Mouse (Mus musculus) limb, embryonic 13.5 days (tissue): Measurements from ENCODE around the gene Krt15. TPM values are rescaled to one million over a fixed set of nuclear protein-coding genes. Genes with fewer than 3 reads are reported as not detected.

Experiments used
- ATAC-seq: fragments of 200-750 bp; cut with Nextera tagmentation; 2 replicates; pipeline ENCODE4 v1.8.0; 2017; ENCODE audit warnings: low read depth, moderate number of reproducible peaks, moderate TSS enrichment; ENCODE audit not compliant: low FRiP score
- H3K27ac ChIP-seq: fragments of 300-500 bp; sonication (generic); 2 replicates; pipeline ENCODE4 v1.5.1; 2015; ENCODE audit warnings: inconsistent platforms, mild to moderate bottlenecking, moderate library complexity
- H3K27me3 ChIP-seq: fragments of 300-500 bp; sonication (generic); 2 replicates; pipeline ENCODE4 v1.6.1; 2015; ENCODE audit warnings: mild to moderate bottlenecking, inconsistent platforms
- H3K36me3 ChIP-seq: fragments of 300-500 bp; sonication (generic); 2 replicates; pipeline ENCODE4 v1.6.1; 2015; ENCODE audit warnings: inconsistent platforms, mild to moderate bottlenecking, moderate library complexity
- H3K4me1 ChIP-seq: fragments of 300-500 bp; sonication (generic); 2 replicates; pipeline ENCODE4 v1.6.1; 2015; ENCODE audit warnings: inconsistent platforms
- H3K4me2 ChIP-seq: fragments of 300-500 bp; sonication (generic); replicated peaks from 2 replicates; pipeline ENCODE4 v1.6.1; 2015; ENCODE audit warnings: inconsistent platforms, mild to moderate bottlenecking, moderate library complexity
- H3K4me3 ChIP-seq: fragments of 300-500 bp; sonication (generic); 2 replicates; pipeline ENCODE4 v1.5.1; 2015; ENCODE audit warnings: moderate library complexity, mild to moderate bottlenecking, inconsistent platforms
- H3K9ac ChIP-seq: fragments of 300-500 bp; sonication (generic); 2 replicates; pipeline ENCODE4 v1.6.1; 2015; ENCODE audit warnings: mild to moderate bottlenecking, inconsistent platforms
- H3K9me3 ChIP-seq: fragments of 300-500 bp; sonication (generic); 2 replicates; pipeline ENCODE4 v1.6.1; 2016; ENCODE audit warnings: inconsistent platforms
- WGBS: fragments of 180-500 bp; shearing (Covaris S2); methylation state at CpG from one replicate; pipeline ENCODE4 v1.1.7; 2015; 5-methylcytosine and 5-hydroxymethylcytosine counted together
- polyA plus RNA-seq: library from polyadenylated mRNA; unstranded; fragments of >200 nt; fragmentation: Nextera tagmentation; extraction: Ambion mirVana; gene quantifications from 2 replicates; pipeline ENCODE4 v1.2.1, GENCODE M21; 2015

The Krt15 gene
- polyA plus RNA-seq: 151 and 172 TPM in 2 replicates

DNA sequence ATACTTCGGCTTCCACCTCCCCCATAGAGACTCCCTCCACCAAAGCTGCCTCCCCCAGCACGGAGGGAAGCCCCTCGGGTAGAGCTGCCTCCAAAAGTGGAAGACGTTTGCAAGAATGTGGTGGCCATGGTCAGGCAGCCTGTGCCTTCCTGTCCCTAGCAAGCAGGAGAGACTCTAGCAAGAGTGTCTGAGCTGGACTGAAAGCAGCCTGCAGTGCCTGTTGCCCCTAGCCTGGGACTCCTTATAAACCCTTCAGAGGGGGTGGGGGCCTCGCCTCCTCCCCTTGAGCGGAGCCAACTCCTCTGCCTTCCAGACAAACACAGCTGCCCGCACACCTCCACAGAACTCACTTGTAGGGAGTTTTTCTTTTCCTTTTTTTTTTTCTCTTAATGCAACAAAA, at the start of gene Krt15:
Gene Krt15 (minus strand): TSS at position 198 of the 400 bp plus-strand sequence.
- H3K4me2 ChIP-seq: peak within 1 kb of the TSS; percentile 30
- H3K4me1 ChIP-seq: peaks cover 33% of the 10 kb centered on the region
- ATAC-seq: no peak
- no peaks in the 10 kb centered on the region for H3K9me3 ChIP-seq
- H3K9ac ChIP-seq: no peak within 1 kb of the TSS
- H3K4me3 ChIP-seq: peak within 1 kb of the TSS; percentile 17
- WGBS: 51% methylated on average over 7 of the region's 7 CpGs
- H3K27me3 ChIP-seq: no peaks in the 10 kb centered on the region
- H3K27ac ChIP-seq: no peak within 1 kb of the TSS
- no peaks in the 10 kb centered on the region for H3K36me3 ChIP-seq

DNA sequence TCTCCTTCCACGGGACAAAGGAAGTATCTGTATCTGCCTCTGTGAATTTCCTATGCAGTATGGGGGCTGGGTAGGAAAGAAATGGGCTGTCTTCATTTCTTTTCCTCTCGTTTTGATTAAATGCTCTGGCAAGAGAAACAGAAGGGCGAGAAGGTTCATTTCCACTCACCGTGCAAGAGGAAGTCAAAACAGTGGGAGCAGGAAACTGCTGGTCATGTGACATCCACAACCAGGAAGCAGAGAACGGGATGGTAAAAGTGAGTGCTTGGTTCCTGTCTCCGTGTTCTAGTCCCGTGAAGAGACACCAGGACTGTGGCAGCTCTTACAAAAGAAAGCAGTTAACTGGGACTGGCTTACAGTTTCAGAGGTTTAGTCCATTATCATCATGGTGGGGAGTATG, 46.0 kb upstream of the Krt15 start:
- Histone ChIP-seq H3K4me2 (no peak overlapping the region), H3K36me3 (no peaks in the 10 kb centered on the region), H3K4me1 (no peaks in the 10 kb centered on the region), H3K9me3 (no peaks in the 10 kb centered on the region), H3K27ac (no peak overlapping the region), H3K27me3 (no peaks in the 10 kb centered on the region), H3K9ac (no peak overlapping the region), H3K4me3 (no peak overlapping the region)
- no peak for ATAC-seq
- 78% methylated on average over 7 of the region's 7 CpGs for WGBS

DNA sequence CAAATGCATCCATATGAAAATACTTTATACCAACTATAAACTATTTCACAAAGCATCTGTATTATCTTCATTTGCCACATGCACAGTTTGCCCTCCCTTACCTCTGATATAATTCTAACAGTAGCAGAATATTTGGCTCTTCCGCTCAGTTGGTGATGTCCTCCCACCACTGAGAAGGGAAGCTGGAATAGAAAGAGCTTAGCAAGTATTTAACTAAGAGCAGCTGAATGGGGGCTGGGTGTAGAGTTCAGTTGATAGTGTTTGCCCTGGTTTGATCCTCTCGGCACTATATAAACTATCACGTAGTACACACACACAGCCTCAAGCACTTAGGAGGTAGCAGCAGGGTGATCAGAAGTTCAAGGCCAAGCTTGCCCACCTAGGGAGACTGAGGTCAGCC, 43.5 kb upstream of the Krt15 start:
- Histone ChIP-seq H3K36me3 (no peaks in the 10 kb centered on the region), H3K27ac (no peak overlapping the region), H3K27me3 (no peaks in the 10 kb centered on the region), H3K4me1 (no peaks in the 10 kb centered on the region), H3K9ac (no peak overlapping the region), H3K9me3 (no peaks in the 10 kb centered on the region), H3K4me2 (no peak overlapping the region), H3K4me3 (no peak overlapping the region)
- WGBS: 70% methylated on average over 3 of the region's 3 CpGs
- no peak for ATAC-seq

DNA sequence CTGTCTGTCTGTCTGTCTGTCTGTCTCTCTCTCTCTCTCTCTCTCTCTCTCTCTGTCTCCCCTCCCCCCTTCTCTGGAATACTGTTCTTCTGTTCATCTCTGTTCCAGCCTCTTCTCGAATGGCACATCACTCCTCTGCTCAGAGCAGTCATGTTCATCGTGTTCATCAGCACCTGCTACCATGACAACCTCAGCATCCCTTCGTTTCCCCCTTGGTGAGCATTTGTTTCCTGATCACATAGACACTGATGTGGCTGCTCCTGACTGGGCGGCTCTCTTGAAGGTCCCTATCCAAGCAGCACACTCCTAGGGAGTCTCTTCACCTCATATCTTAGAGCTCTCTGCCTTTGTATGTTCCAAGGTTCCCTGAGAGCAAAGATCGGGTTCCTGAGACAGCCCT, 42.6 kb upstream of the Krt15 start:
- Histone ChIP-seq H3K4me2 (no peak overlapping the region), H3K9ac (no peak overlapping the region), H3K36me3 (no peaks in the 10 kb centered on the region), H3K27me3 (no peaks in the 10 kb centered on the region), H3K4me1 (no peaks in the 10 kb centered on the region), H3K27ac (no peak overlapping the region), H3K9me3 (no peaks in the 10 kb centered on the region), H3K4me3 (no peak overlapping the region)
- no peak for ATAC-seq
- WGBS: 83% methylated on average over 5 of the region's 5 CpGs

DNA sequence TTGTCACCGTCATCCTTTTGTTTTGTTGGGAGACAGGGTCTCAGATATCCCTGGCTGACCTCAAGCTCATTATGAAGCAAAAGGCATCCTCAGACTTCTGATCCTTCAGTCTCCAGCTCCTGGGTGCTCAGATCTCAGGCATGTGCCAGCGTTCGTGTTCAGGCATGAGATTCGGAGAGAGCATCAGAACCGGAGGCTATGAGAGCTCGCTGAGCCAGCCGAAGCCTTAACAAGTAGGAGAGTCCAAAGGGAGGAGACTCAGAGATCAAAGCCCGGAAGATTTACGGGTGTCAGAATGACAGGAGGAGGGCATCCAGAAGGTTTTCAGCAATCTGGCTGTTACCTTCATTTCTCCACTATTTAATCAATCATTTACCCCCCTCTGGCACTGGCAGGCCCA, 41.1 kb upstream of the Krt15 start:
- Histone ChIP-seq H3K4me3 (no peak overlapping the region), H3K9ac (no peak overlapping the region), H3K27me3 (no peaks in the 10 kb centered on the region), H3K27ac (no peak overlapping the region), H3K9me3 (no peaks in the 10 kb centered on the region), H3K4me2 (no peak overlapping the region), H3K36me3 (no peaks in the 10 kb centered on the region), H3K4me1 (no peaks in the 10 kb centered on the region)
- ATAC-seq: no peak
- WGBS: 50% methylated on average over 9 of the region's 9 CpGs

DNA sequence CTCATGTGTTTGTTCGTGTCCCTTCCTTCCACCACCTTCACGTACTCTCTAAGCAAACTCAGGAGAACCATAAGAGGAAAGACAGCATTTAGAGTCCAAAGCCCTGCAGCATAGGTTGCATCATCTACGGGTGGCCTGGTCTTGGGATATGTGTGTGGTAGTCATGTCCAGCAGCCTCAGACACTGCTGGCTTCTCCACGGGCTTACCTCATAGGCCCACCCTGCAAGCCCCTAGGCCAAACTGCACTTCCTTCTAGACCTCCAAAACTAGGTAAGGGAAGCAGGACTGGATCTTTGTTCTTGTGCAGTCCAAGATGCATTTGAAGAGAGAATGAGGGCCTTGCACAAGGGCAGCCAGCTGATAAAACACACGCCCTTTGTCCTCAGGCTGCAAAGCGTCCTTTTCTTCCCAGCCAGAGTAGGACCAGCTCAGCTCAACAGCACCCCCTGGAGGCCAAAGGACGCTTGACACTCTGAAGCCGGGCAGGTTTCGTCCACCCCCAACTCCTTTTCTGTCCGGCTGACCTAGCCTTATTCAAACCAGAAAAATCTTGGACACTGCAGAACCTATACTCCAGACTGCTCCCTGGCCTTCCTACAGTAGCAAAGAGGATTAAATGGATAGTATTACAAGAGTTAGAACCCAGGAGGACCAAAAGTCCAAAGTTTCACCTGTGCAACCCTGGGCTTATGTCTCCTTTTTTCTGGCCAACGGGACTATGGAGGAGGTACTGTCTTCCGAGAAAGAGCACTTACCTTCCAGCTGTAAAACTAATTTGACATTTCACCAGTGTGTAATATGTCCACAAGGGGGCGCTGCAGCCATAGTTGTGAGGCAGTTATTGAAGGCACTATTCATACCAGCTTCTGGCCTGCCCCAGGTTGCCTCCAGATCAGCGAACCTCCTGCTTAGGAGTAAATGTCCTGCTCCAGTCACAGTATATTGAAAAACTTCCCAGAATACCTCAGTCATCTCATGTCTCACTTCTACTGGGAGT, 33.3 kb upstream of the Krt15 start:
- Histone ChIP-seq H3K27me3 (no peaks in the 10 kb centered on the region), H3K4me2 (no peak overlapping the region), H3K4me3 (no peak overlapping the region), H3K4me1 (peaks cover 14% of the 10 kb centered on the region), H3K9ac (no peak overlapping the region), H3K9me3 (no peaks in the 10 kb centered on the region), H3K36me3 (no peaks in the 10 kb centered on the region), H3K27ac (no peak overlapping the region)
- peak; percentile 36; the same call in 1 of the 2 replicates for ATAC-seq
- 32% methylated on average over 14 of the region's 14 CpGs for WGBS

DNA sequence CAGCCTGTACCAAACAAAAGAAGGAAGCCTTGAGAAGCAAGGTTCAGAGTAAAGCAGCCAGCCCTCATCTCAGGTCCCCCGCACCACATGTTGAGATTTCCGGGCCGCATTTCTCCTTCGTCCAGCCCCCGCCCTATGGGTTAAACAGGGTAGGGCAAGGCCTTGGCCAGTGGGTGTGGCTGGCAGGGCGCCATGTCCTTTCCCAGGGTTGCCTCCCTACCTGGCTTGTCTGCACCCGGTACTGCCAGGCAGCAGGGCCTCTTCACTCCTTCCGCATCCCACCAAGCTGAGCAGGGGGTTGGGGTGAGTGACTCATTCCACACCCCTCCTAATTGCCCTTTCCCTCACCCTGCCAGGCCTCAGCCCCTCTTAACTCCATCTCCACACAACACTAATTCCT, 32.3 kb upstream of the Krt15 start:
- H3K36me3 ChIP-seq: no peaks in the 10 kb centered on the region
- H3K27me3 ChIP-seq: no peaks in the 10 kb centered on the region
- H3K4me1 ChIP-seq: peaks cover 14% of the 10 kb centered on the region
- no peak overlapping the region for H3K4me2 ChIP-seq
- no peaks in the 10 kb centered on the region for H3K9me3 ChIP-seq
- no peak overlapping the region for H3K9ac ChIP-seq
- 64% methylated on average over 8 of the region's 8 CpGs for WGBS
- H3K27ac ChIP-seq: no peak overlapping the region
- H3K4me3 ChIP-seq: no peak overlapping the region
- no peak for ATAC-seq

DNA sequence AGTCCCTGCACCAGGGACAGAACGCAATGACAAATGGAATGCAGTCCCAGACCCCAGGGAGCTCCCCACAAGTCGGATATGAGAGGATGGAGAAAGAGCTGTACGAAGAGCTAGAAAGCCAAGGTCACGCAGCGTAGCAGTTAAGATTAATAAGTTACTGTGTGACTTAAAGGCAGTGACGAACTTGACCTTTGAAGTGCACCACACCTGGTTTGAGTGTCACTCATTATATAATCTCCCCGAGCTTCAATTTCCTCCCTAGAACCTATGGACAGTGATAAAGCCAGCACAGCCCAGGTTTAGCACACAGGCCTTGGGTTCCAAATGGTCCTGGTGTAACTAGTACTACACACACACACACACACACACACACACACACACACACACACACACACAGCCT, 28.7 kb upstream of the Krt15 start:
- H3K9me3 ChIP-seq: no peaks in the 10 kb centered on the region
- H3K27ac ChIP-seq: no peak overlapping the region
- no peaks in the 10 kb centered on the region for H3K27me3 ChIP-seq
- no peaks in the 10 kb centered on the region for H3K36me3 ChIP-seq
- H3K4me3 ChIP-seq: no peak overlapping the region
- H3K4me2 ChIP-seq: no peak overlapping the region
- 33% methylated on average over 7 of the region's 7 CpGs for WGBS
- ATAC-seq: no peak
- H3K9ac ChIP-seq: no peak overlapping the region
- peaks cover 14% of the 10 kb centered on the region for H3K4me1 ChIP-seq

DNA sequence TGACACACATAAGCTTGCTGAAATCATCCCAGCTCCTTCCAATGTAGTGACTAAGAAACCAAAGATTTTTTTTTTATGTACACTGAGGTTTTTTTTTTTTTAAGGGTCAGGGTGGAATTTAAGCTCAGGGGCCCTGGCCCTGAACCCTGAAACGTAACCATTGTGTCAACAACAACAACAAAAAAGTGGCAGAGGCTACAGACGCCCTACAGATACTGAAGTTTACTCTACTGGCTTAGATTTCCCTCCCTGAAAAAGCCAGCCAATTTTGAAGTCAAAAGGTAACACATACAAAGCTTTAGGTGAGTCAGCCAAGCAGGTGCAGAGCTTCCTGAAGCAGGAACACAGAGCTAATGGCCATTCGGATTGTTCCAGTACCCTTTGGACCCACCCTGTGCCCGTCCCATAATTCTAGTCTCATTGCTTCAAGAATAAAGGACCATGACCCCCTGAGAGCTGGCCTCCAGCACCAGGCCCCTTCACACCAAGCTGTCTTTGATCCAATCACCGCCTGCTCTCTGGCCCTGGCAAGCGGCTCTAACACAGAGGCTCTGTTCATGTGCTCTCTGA, 22.3 kb upstream of the Krt15 start:
- H3K4me2 ChIP-seq: no peak overlapping the region
- no peaks in the 10 kb centered on the region for H3K27me3 ChIP-seq
- H3K9ac ChIP-seq: no peak overlapping the region
- H3K9me3 ChIP-seq: no peaks in the 10 kb centered on the region
- no peak overlapping the region for H3K27ac ChIP-seq
- no peak for ATAC-seq
- no peak overlapping the region for H3K4me3 ChIP-seq
- H3K4me1 ChIP-seq: peaks cover 10% of the 10 kb centered on the region; the same call in 1 of the 2 replicates
- no peaks in the 10 kb centered on the region for H3K36me3 ChIP-seq
- 53% methylated on average over 6 of the region's 6 CpGs for WGBS

DNA sequence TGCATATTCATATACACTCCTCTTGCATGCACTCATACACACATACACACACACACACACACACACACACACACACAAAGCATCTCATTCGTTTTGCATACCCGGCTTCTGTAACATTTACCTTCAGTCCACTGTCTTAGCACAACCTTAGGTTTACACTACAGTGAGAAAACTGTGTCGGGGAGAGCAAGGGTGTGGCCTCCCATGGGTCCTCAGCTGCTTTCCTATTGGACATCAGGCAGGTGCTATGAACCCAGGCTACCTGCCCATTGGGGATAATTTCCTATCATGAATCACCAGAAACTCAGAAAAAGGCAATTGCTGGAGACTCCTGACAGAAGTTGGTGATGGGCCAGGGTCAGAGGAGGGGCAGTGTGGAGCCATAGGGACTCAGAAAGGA, 21.6 kb upstream of the Krt15 start:
- no peak overlapping the region for H3K4me3 ChIP-seq
- no peak overlapping the region for H3K27ac ChIP-seq
- no peaks in the 10 kb centered on the region for H3K36me3 ChIP-seq
- H3K9ac ChIP-seq: no peak overlapping the region
- WGBS: 74% methylated on average over 3 of the region's 3 CpGs
- H3K27me3 ChIP-seq: no peaks in the 10 kb centered on the region
- H3K4me2 ChIP-seq: no peak overlapping the region
- H3K4me1 ChIP-seq: peaks cover 10% of the 10 kb centered on the region; the same call in 1 of the 2 replicates
- no peaks in the 10 kb centered on the region for H3K9me3 ChIP-seq
- ATAC-seq: no peak

DNA sequence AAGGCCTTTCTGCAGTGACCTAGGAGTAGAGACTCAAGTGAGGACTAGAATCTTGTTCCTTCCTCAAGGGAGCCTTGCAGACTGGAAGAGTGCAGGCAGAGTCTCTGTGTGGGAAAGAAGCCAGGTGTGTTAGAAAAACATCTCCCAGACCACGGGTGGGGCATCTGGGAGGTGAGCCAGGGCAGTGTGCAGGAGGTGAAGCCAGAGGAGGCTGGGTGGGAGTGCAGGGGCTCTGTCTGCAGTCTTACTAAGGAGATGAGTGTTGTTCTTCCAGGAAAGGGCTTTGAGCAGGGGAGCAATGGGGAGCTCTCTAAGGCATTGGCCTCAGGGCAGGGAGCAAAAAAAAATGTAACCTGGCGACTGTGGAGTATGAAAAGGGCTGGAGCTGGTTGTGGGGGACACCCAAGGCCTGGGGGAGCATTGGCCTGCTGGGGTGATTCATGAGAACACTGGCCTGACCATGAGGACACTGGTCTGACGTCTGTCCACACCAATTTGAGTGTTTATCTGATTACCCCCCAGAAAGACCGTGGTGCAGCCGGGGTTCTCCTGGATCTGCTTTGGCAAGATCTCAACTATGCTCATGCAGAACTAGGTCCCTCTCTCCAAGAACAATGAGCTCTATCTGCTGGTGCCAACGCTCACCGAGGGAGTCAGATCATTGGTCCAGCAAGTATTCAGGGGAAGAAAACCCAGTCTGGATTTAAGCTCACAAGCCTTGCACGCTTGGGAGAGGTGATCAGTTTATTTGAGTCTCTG, 19.9 kb upstream of the Krt15 start:
- Histone ChIP-seq H3K4me2 (no peak overlapping the region), H3K4me3 (no peak overlapping the region), H3K9ac (no peak overlapping the region), H3K36me3 (no peaks in the 10 kb centered on the region), H3K9me3 (no peaks in the 10 kb centered on the region), H3K4me1 (peaks cover 10% of the 10 kb centered on the region; the same call in 1 of the 2 replicates), H3K27me3 (no peaks in the 10 kb centered on the region), H3K27ac (no peak overlapping the region)
- 63% methylated on average over 8 of the region's 8 CpGs for WGBS
- ATAC-seq: no peak
